Comparison of ENCODE assay signal across 12 mouse cellular contexts in the genomic region with DNA sequence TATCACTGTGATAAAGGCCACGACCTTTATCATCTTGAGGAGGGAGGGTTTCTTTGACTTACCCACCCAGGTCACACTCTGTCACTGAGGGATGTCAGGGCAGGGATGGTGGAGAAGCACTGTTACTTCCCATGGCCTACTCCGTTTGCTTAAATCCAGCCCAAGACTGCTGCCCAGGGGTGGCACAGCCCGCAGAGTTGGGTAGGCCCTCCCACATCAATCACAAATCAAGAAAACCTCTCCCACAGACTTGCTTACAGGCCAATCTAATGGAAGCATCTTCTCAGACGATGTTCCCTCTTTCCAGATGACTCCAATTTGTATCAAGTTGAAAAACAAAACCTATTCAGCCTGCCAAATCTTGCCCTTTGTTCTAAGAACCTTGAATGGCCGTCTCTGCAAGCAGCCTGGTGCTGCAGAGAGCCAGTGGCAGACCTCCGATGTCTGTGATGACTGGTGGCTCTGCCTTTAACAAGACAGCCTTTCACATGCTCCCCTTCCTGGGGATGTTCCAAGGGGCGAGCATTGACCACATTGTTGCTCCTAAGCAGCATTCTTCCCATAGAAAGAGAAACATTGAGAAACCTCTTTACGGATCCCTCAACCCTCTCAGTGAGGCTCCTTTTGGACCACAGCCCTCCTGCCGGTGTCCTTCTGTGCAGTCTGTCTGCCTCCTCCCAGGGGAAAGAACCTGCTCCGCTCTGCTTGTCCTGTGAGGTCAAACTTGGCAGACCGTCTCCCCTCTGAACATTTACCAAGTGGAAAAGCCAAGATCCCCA. TPM values are rescaled to one million over a fixed set of nuclear protein-coding genes. Genes with fewer than 3 reads are reported as not detected.
DNase-seq lines count a peak whose midpoint lies in the region; ATAC-seq lines count a peak whose summit lies in the region.
"Had no signal": no experiment of that assay in that cellular context is flagged by ENCODE, and none has a peak within 500 bp of the region (broad histone marks: within the 10 kb centered on the region; RNA-seq: fewer than 3 reads in every experiment).

No protein-coding gene starts in this region.

- H3K9me3 ChIP-seq in midbrain, embryonic 11.5 days (ENCODE audit: control insufficient read depth, low read length), result no peaks in the 10 kb centered on the region
- no peaks in the 10 kb centered on the region for H3K9me3 ChIP-seq in midbrain, embryonic 15.5 days
- H3K9me3 ChIP-seq in kidney, embryonic 14.5 days (ENCODE audit: control insufficient read depth, low read length), result no peaks in the 10 kb centered on the region
- H3K9me3 ChIP-seq: limb, embryonic 13.5 days; neural tube, embryonic 12.5 days had no signal

- DNase-seq in cerebellum, adult 11-12 months, result peak; percentile 47
- no peak for DNase-seq in cerebellum, adult 11 months
- no peak for DNase-seq in midbrain, embryonic 11.5 days (ENCODE audit: low spot score, missing footprints)
- DNase-seq in gastrocnemius, postnatal 14 days, result peak; percentile 47
- DNase-seq in testis, postnatal 10 days (ENCODE audit: low spot score), result peak; percentile 66
- no peak for DNase-seq in yolk sac, embryonic 10.5 days (ENCODE audit: low spot score)
- DNase-seq: kidney, postnatal 25 days had no signal

- intact Hi-C loops in gastrocnemius, postnatal 14 days (cut with DNase I; ENCODE audit: low total_unique reads), result no loop called here

- no peak overlapping the region for H3K9ac ChIP-seq in midbrain, embryonic 11.5 days (ENCODE audit: low read length)
- H3K9ac ChIP-seq in midbrain, embryonic 15.5 days, result no peak overlapping the region
- no peak overlapping the region for H3K9ac ChIP-seq in kidney, embryonic 14.5 days (ENCODE audit: low read depth, low read length)
- H3K9ac ChIP-seq: limb, embryonic 13.5 days; neural tube, embryonic 12.5 days had no signal

- H3K36me3 ChIP-seq in midbrain, embryonic 11.5 days (ENCODE audit: control insufficient read depth, insufficient read depth, low read length), result no peaks in the 10 kb centered on the region
- H3K36me3 ChIP-seq in midbrain, embryonic 15.5 days (replicated peaks), result no peaks in the 10 kb centered on the region
- H3K36me3 ChIP-seq in kidney, embryonic 14.5 days (ENCODE audit: control insufficient read depth, insufficient read depth, low read length), result peaks cover 8% of the 10 kb centered on the region; the same call in 1 of the 2 replicates
- H3K36me3 ChIP-seq: limb, embryonic 13.5 days; neural tube, embryonic 12.5 days had no signal

- no peak overlapping the region for H3K27ac ChIP-seq in midbrain, embryonic 11.5 days (ENCODE audit: low read depth, low read length)
- no peak overlapping the region for H3K27ac ChIP-seq in midbrain, embryonic 15.5 days
- H3K27ac ChIP-seq in kidney, embryonic 14.5 days (ENCODE audit: low read depth, low read length), result no peak overlapping the region
- H3K27ac ChIP-seq: limb, embryonic 13.5 days; macrophage; neural tube, embryonic 12.5 days had no signal

- WGBS in midbrain, embryonic 11.5 days, result 39% methylated on average over 11 of the region's 11 CpGs
- 31% methylated on average over 11 of the region's 11 CpGs for WGBS in midbrain, embryonic 15.5 days
- 75% methylated on average over 11 of the region's 11 CpGs for WGBS in kidney, embryonic 14.5 days

- no peak overlapping the region for H3K4me2 ChIP-seq in midbrain, embryonic 11.5 days
- no peak overlapping the region for H3K4me2 ChIP-seq in midbrain, embryonic 15.5 days
- no peak overlapping the region for H3K4me2 ChIP-seq in kidney, embryonic 14.5 days (replicated peaks; ENCODE audit: low read depth, low read length)
- H3K4me2 ChIP-seq: limb, embryonic 13.5 days; neural tube, embryonic 12.5 days had no signal

- H3K4me1 ChIP-seq in midbrain, embryonic 11.5 days (ENCODE audit: control insufficient read depth, insufficient read depth, low read length), result no peaks in the 10 kb centered on the region
- H3K4me1 ChIP-seq in midbrain, embryonic 15.5 days, result no peaks in the 10 kb centered on the region
- no peaks in the 10 kb centered on the region for H3K4me1 ChIP-seq in kidney, embryonic 14.5 days (ENCODE audit: control insufficient read depth, insufficient read depth, low read length)
- H3K4me1 ChIP-seq: neural tube, embryonic 12.5 days had no signal

- 0 out of 2 replicates have a peak, but pooled peaks have one; percentile 16 for ATAC-seq in midbrain, embryonic 11.5 days (ENCODE audit: low FRiP score)
- ATAC-seq in midbrain, embryonic 15.5 days (replicated peaks), result no peak
- ATAC-seq in kidney, embryonic 14.5 days (ENCODE audit: low FRiP score, low TSS enrichment), result no peak

- H3K4me3 ChIP-seq in midbrain, embryonic 11.5 days (ENCODE audit: low read depth, low read length), result no peak overlapping the region
- H3K4me3 ChIP-seq in midbrain, embryonic 15.5 days, result no peak overlapping the region
- H3K4me3 ChIP-seq in kidney, embryonic 14.5 days (ENCODE audit: low read length), result no peak overlapping the region
- H3K4me3 ChIP-seq: limb, embryonic 13.5 days; neural tube, embryonic 12.5 days had no signal

- H3K27me3 ChIP-seq in midbrain, embryonic 11.5 days (ENCODE audit: control insufficient read depth, insufficient read depth, low read length), result no peaks in the 10 kb centered on the region
- no peaks in the 10 kb centered on the region for H3K27me3 ChIP-seq in midbrain, embryonic 15.5 days (replicated peaks)
- H3K27me3 ChIP-seq in kidney, embryonic 14.5 days (ENCODE audit: control insufficient read depth, insufficient read depth, low read length), result no peaks in the 10 kb centered on the region
- H3K27me3 ChIP-seq: limb, embryonic 13.5 days; neural tube, embryonic 12.5 days had no signal

RNA-seq across cellular contexts. Expression of a gene that starts 25.9 kb away (rescaled TPM):
- 0.08 and 0.10 TPM in 2 replicates for polyA plus RNA-seq in midbrain, embryonic 11.5 days (2014; fragmentation: Nextera tagmentation; extraction: Ambion mirVana)
- 0.13 TPM in 2 replicates for polyA plus RNA-seq in midbrain, embryonic 15.5 days (2015; fragmentation: Nextera tagmentation; extraction: Ambion mirVana)
- 1 to 10 TPM in 1 of 2 experiments, under 1 TPM in 1; 0.47 to 5.4 TPM for total RNA-seq in gastrocnemius, postnatal 14 days (2021)
- polyA plus RNA-seq in kidney, embryonic 14.5 days (2014; fragmentation: Nextera tagmentation; extraction: Ambion mirVana), result 0.20 TPM in 1 of 2 replicates, not detected in the other
- polyA plus RNA-seq: limb, embryonic 13.5 days had no signal

RNA-seq across cellular contexts. Expression of a gene that starts 52.5 kb away (rescaled TPM):
- 0.25 TPM in 1 of 2 replicates, not detected in the other for polyA plus RNA-seq in midbrain, embryonic 11.5 days (2014; fragmentation: Nextera tagmentation; extraction: Ambion mirVana)
- 0.17 and 0.93 TPM in 2 replicates for polyA plus RNA-seq in midbrain, embryonic 15.5 days (2015; fragmentation: Nextera tagmentation; extraction: Ambion mirVana)
- under 1 TPM; 0.18 to 0.47 TPM for total RNA-seq in gastrocnemius, postnatal 14 days (2021)
- polyA plus RNA-seq in kidney, embryonic 14.5 days (2014; fragmentation: Nextera tagmentation; extraction: Ambion mirVana), result 0.13 and 0.26 TPM in 2 replicates
- polyA plus RNA-seq: limb, embryonic 13.5 days; macrophage had no signal

Comparison
In these comparisons a context has a peak if more than half of its experiments do, and no peak if none do; other contexts are left out.
1. DNase-seq: peak in cerebellum, adult 11-12 months (single experiment), gastrocnemius, postnatal 14 days (single experiment) and testis, postnatal 10 days (single experiment); none in cerebellum, adult 11 months (single experiment), midbrain, embryonic 11.5 days (single experiment) and yolk sac, embryonic 10.5 days (single experiment).